Mouse (Mus musculus) liver, embryonic 14.5 days (tissue): ENCODE data around the gene Bsx.

Source experiments
- CTCF ChIP-seq: IDR thresholded peaks from 2 replicates; pipeline ENCODE4 v1.5.1; 2016; ENCODE audit warnings: antibody characterized with exemption, low read depth, control low read depth
- EP300 ChIP-seq: IDR thresholded peaks from 2 replicates; pipeline ENCODE4 v1.6.1; 2016; ENCODE audit warnings: antibody characterized with exemption, low read depth

- no peak for TF ChIP-seq EP300
- no peak for TF ChIP-seq CTCF
These were observed 3.9 kb downstream of the Bsx start for GRCm38 (mm10) chr9:40877881-40878235.
